23 mouse cellular contexts compared by ENCODE assay signal in genomic region chr6:53859106-53859505, GRCm38 (mm10). TPM values are rescaled to one million over a fixed set of nuclear protein-coding genes. Genes with fewer than 3 reads are reported as not detected.
DNase-seq lines count a peak whose midpoint lies in the region; ATAC-seq lines count a peak whose summit lies in the region.
"Had no signal": no experiment of that assay in that cellular context is flagged by ENCODE, and none has a peak within 500 bp of the region (broad histone marks: within the 10 kb centered on the region; RNA-seq: fewer than 3 reads in every experiment).

No protein-coding gene starts in this region.

- H3K27ac ChIP-seq in embryonic facial prominence, embryonic 11.5 days (replicated peaks; ENCODE audit: low read depth, low read length) = no peak overlapping the region
- H3K27ac ChIP-seq in embryonic facial prominence, embryonic 10.5 days (replicated peaks) = no peak overlapping the region
- H3K27ac ChIP-seq in midbrain, embryonic 11.5 days (ENCODE audit: low read depth, low read length) = no peak overlapping the region
- H3K27ac ChIP-seq in midbrain, embryonic 15.5 days = no peak overlapping the region
- H3K27ac ChIP-seq: forebrain, embryonic 15.5 days; heart, embryonic 13.5 days; hindbrain, embryonic 10.5 days; limb, embryonic 13.5 days; liver, embryonic 13.5 days; lung, embryonic 15.5 days; macrophage; midbrain, embryonic 10.5 days had no signal

- no peaks in the 10 kb centered on the region for H3K9me3 ChIP-seq in embryonic facial prominence, embryonic 11.5 days (replicated peaks; ENCODE audit: control insufficient read depth, low read length)
- no peaks in the 10 kb centered on the region for H3K9me3 ChIP-seq in embryonic facial prominence, embryonic 10.5 days
- H3K9me3 ChIP-seq in midbrain, embryonic 11.5 days (ENCODE audit: control insufficient read depth, low read length) = no peaks in the 10 kb centered on the region
- H3K9me3 ChIP-seq in midbrain, embryonic 15.5 days = no peaks in the 10 kb centered on the region
- H3K9me3 ChIP-seq: forebrain, embryonic 15.5 days; heart, embryonic 13.5 days; hindbrain, embryonic 10.5 days; limb, embryonic 13.5 days; liver, embryonic 13.5 days; lung, embryonic 15.5 days; midbrain, embryonic 10.5 days had no signal

- 29% methylated on average over 1 of the region's 1 CpGs for WGBS in embryonic facial prominence, embryonic 11.5 days
- WGBS in embryonic facial prominence, embryonic 10.5 days = 43% methylated on average over 1 of the region's 1 CpGs
- WGBS in midbrain, embryonic 11.5 days = 42% methylated on average over 1 of the region's 1 CpGs
- WGBS in midbrain, embryonic 15.5 days = 29% methylated on average over 1 of the region's 1 CpGs

- intact Hi-C loops in left cerebral cortex, postnatal 10 days (cut with DNase I) = loop anchor here (5.0 kb wide), 1 partner anchor 42 kb away; no protein-coding TSS in a partner anchor

- no peaks in the 10 kb centered on the region for H3K27me3 ChIP-seq in embryonic facial prominence, embryonic 11.5 days (ENCODE audit: control insufficient read depth, insufficient read depth, low read length)
- no peaks in the 10 kb centered on the region for H3K27me3 ChIP-seq in embryonic facial prominence, embryonic 10.5 days (replicated peaks; ENCODE audit: low read depth, poor library complexity, severe bottlenecking)
- no peaks in the 10 kb centered on the region for H3K27me3 ChIP-seq in midbrain, embryonic 11.5 days (ENCODE audit: control insufficient read depth, insufficient read depth, low read length)
- H3K27me3 ChIP-seq in midbrain, embryonic 15.5 days (replicated peaks) = no peaks in the 10 kb centered on the region
- H3K27me3 ChIP-seq: forebrain, embryonic 15.5 days; heart, embryonic 13.5 days; limb, embryonic 13.5 days; liver, embryonic 13.5 days; lung, embryonic 15.5 days had no signal

- DNase-seq in embryonic facial prominence, embryonic 11.5 days (ENCODE audit: low spot score) = peak; percentile 49
- DNase-seq in embryonic facial prominence, embryonic 10.5 days (ENCODE audit: low spot score) = no peak
- DNase-seq in heart, adult 9 months (ENCODE audit: low spot score in 2 of 2) = peak; percentile 58 to 72
- DNase-seq in heart, postnatal 4 days = no peak
- peak; percentile 59 for DNase-seq in midbrain, embryonic 11.5 days (ENCODE audit: low spot score, missing footprints)
- no peak for DNase-seq in left cerebral cortex, postnatal 10 days (ENCODE audit: extremely low spot score in 1 of 2, low spot score in 2 of 2)
- DNase-seq in adrenal gland, postnatal 25 days = no peak
- DNase-seq: cerebellum, adult 8-10 months; kidney, adult 18-20 months; liver, embryonic 13.5 days; right cerebral cortex, postnatal 4 days; thymus, postnatal 25 days had no signal

- no peak for ATAC-seq in embryonic facial prominence, embryonic 11.5 days (replicated peaks; ENCODE audit: insufficient number of reproducible peaks, low FRiP score, low TSS enrichment, low read depth)
- no peak for ATAC-seq in midbrain, embryonic 11.5 days (ENCODE audit: low FRiP score)
- ATAC-seq in midbrain, embryonic 15.5 days (replicated peaks) = no peak
- ATAC-seq: forebrain, embryonic 15.5 days had no signal

- H3K9ac ChIP-seq in embryonic facial prominence, embryonic 11.5 days (replicated peaks; ENCODE audit: low read length) = no peak overlapping the region
- H3K9ac ChIP-seq in midbrain, embryonic 11.5 days (ENCODE audit: low read length) = no peak overlapping the region
- H3K9ac ChIP-seq in midbrain, embryonic 15.5 days = no peak overlapping the region
- H3K9ac ChIP-seq: forebrain, embryonic 15.5 days; heart, embryonic 13.5 days; limb, embryonic 13.5 days; liver, embryonic 13.5 days; lung, embryonic 15.5 days had no signal

- no peak overlapping the region for H3K4me3 ChIP-seq in embryonic facial prominence, embryonic 11.5 days (ENCODE audit: low read depth, low read length)
- no peak overlapping the region for H3K4me3 ChIP-seq in embryonic facial prominence, embryonic 10.5 days
- H3K4me3 ChIP-seq in midbrain, embryonic 11.5 days (ENCODE audit: low read depth, low read length) = no peak overlapping the region
- H3K4me3 ChIP-seq in midbrain, embryonic 15.5 days = no peak overlapping the region
- H3K4me3 ChIP-seq: erythroblast, embryonic 14.5 days; forebrain, embryonic 15.5 days; heart, embryonic 13.5 days; hindbrain, embryonic 10.5 days; limb, embryonic 13.5 days; liver, embryonic 13.5 days; lung, embryonic 15.5 days; midbrain, embryonic 10.5 days had no signal

- no peak overlapping the region for H3K4me2 ChIP-seq in embryonic facial prominence, embryonic 11.5 days (ENCODE audit: low read depth, low read length)
- no peak overlapping the region for H3K4me2 ChIP-seq in midbrain, embryonic 11.5 days
- H3K4me2 ChIP-seq in midbrain, embryonic 15.5 days = no peak overlapping the region
- H3K4me2 ChIP-seq: forebrain, embryonic 15.5 days; heart, embryonic 13.5 days; limb, embryonic 13.5 days; liver, embryonic 13.5 days; lung, embryonic 15.5 days had no signal

- H3K36me3 ChIP-seq in embryonic facial prominence, embryonic 11.5 days (replicated peaks; ENCODE audit: control insufficient read depth, insufficient read depth, low read depth, low read length) = no peaks in the 10 kb centered on the region
- H3K36me3 ChIP-seq in embryonic facial prominence, embryonic 10.5 days (replicated peaks) = no peaks in the 10 kb centered on the region
- no peaks in the 10 kb centered on the region for H3K36me3 ChIP-seq in midbrain, embryonic 11.5 days (ENCODE audit: control insufficient read depth, insufficient read depth, low read length)
- no peaks in the 10 kb centered on the region for H3K36me3 ChIP-seq in midbrain, embryonic 15.5 days (replicated peaks)
- H3K36me3 ChIP-seq: forebrain, embryonic 15.5 days; G1E; heart, embryonic 13.5 days; hindbrain, embryonic 10.5 days; limb, embryonic 13.5 days; liver, embryonic 13.5 days; lung, embryonic 15.5 days; midbrain, embryonic 10.5 days had no signal

- H3K4me1 ChIP-seq in embryonic facial prominence, embryonic 11.5 days (ENCODE audit: control insufficient read depth, insufficient read depth, low read length) = no peaks in the 10 kb centered on the region
- H3K4me1 ChIP-seq in embryonic facial prominence, embryonic 10.5 days = peaks cover 35% of the 10 kb centered on the region
- no peaks in the 10 kb centered on the region for H3K4me1 ChIP-seq in midbrain, embryonic 11.5 days (ENCODE audit: control insufficient read depth, insufficient read depth, low read length)
- H3K4me1 ChIP-seq in midbrain, embryonic 15.5 days = peaks cover 6% of the 10 kb centered on the region; the same call in 1 of the 2 replicates
- H3K4me1 ChIP-seq: forebrain, embryonic 15.5 days; heart, embryonic 13.5 days; liver, embryonic 13.5 days had no signal

RNA-seq across cellular contexts. Expression of gene Tril, which starts 38.5 kb away (rescaled TPM):
- polyA plus RNA-seq in embryonic facial prominence, embryonic 11.5 days (2014; fragmentation: Nextera tagmentation; extraction: Ambion mirVana) = 36.0 and 39.7 TPM in 2 replicates
- polyA plus RNA-seq in embryonic facial prominence, embryonic 10.5 days (2016; fragmentation: Nextera tagmentation; extraction: Ambion mirVana) = 50.1 and 65.8 TPM in 2 replicates
- 10 to 100 TPM; 10.1 to 11.5 TPM for total RNA-seq in heart, postnatal 4 days (2021)
- polyA plus RNA-seq in midbrain, embryonic 11.5 days (2014; fragmentation: Nextera tagmentation; extraction: Ambion mirVana) = 16.6 TPM in 2 replicates
- 13.1 and 13.9 TPM in 2 replicates for polyA plus RNA-seq in midbrain, embryonic 15.5 days (2015; fragmentation: Nextera tagmentation; extraction: Ambion mirVana)
- 10 to 100 TPM; 47.6 to 50.3 TPM for total RNA-seq in left cerebral cortex, postnatal 10 days (2021)
- total RNA-seq in adrenal gland, postnatal 25 days (2021) = 6.3 and 8.1 TPM in 2 replicates
- total RNA-seq: monocyte, adult 5-6 weeks had no signal
- polyA plus RNA-seq: erythroblast, embryonic 14.5 days; G1E; macrophage had no signal

Comparison
In these comparisons a context has a peak if more than half of its experiments do, and no peak if none do; other contexts are left out.
1. DNase-seq: peak in embryonic facial prominence, embryonic 11.5 days (single experiment), heart, adult 9 months (2 of 2) and midbrain, embryonic 11.5 days (single experiment); none in embryonic facial prominence, embryonic 10.5 days (single experiment), heart, postnatal 4 days (single experiment), left cerebral cortex, postnatal 10 days (0 of 2) and adrenal gland, postnatal 25 days (single experiment).